Comparison of ENCODE assay signal across 18 mouse cellular contexts in the genomic region with DNA sequence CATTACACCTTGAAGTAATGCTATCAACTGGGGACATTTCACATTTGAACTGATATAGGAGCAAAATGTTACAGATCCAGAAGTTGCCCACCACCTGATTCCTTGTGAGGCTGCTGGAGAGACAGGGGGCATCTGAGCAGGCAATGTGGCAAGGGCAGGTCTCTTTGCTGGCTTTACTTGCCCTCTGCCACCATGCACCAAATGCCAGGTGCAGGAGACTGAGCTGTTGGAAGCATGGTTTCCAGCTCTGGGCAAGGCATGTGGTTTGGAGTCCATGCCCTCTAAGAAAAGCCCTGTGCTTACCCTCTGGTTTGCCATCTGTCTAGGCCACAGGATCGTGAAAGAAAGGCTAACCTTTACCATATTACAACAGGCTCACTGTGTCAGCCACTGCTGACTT. TPM values are rescaled to one million over a fixed set of nuclear protein-coding genes. Genes with fewer than 3 reads are reported as not detected.
DNase-seq lines count a peak whose midpoint lies in the region; ATAC-seq and TF ChIP-seq lines count a peak whose summit lies in the region.
"Had no signal": no experiment of that assay in that cellular context is flagged by ENCODE, and none has a peak within 500 bp of the region (broad histone marks: within the 10 kb centered on the region; RNA-seq: fewer than 3 reads in every experiment).

No protein-coding gene starts in this region.

- no peak overlapping the region for H3ac ChIP-seq in myocyte (ENCODE audit: control insufficient read depth, insufficient read length)

- peak; percentile 83 for DNase-seq in heart, adult 11 months
- DNase-seq in limb, embryonic 10.5 days (ENCODE audit: low spot score), result no peak
- no peak for DNase-seq in midbrain, embryonic 14.5 days
- no peak for DNase-seq in ovary, postnatal 14 days (ENCODE audit: low spot score)
- DNase-seq: adrenal gland, postnatal 10 days; cerebellum, adult 18-20 months; cerebellum, adult 9-11 months; cerebellum, postnatal 36 days; gastrocnemius, postnatal 25 days had no signal

- H3K27ac ChIP-seq in heart, embryonic 12.5 days (ENCODE audit: poor library complexity, severe bottlenecking), result no peak overlapping the region
- H3K27ac ChIP-seq in limb, embryonic 15.5 days, result 0 out of 2 replicates have a peak overlapping the region, but pooled peaks have one; percentile 4
- H3K27ac ChIP-seq in limb, embryonic 10.5 days, result no peak overlapping the region
- 0 out of 2 replicates have a peak overlapping the region, but pooled peaks have one; percentile 13 for H3K27ac ChIP-seq in midbrain, embryonic 14.5 days (replicated peaks; ENCODE audit: low read depth, low read length)
- no peak overlapping the region for H3K27ac ChIP-seq in midbrain, embryonic 13.5 days
- H3K27ac ChIP-seq: embryonic facial prominence, embryonic 13.5 days; forebrain, embryonic 15.5 days; heart, embryonic 15.5 days; hindbrain, embryonic 12.5 days; intestine, embryonic 15.5 days had no signal

- H3K4me1 ChIP-seq in heart, embryonic 12.5 days (replicated peaks), result peaks cover 46% of the 10 kb centered on the region
- H3K4me1 ChIP-seq in limb, embryonic 15.5 days, result peaks cover 40% of the 10 kb centered on the region
- H3K4me1 ChIP-seq in limb, embryonic 10.5 days, result peaks cover 31% of the 10 kb centered on the region
- peaks cover 33% of the 10 kb centered on the region for H3K4me1 ChIP-seq in midbrain, embryonic 14.5 days (ENCODE audit: control insufficient read depth, insufficient read depth, low read length)
- peaks cover 44% of the 10 kb centered on the region for H3K4me1 ChIP-seq in midbrain, embryonic 13.5 days (replicated peaks)

- no peak for ATAC-seq in heart, embryonic 12.5 days (ENCODE audit: insufficient number of reproducible peaks, low FRiP score)
- no peak for ATAC-seq in limb, embryonic 15.5 days (ENCODE audit: insufficient number of reproducible peaks, low FRiP score, low TSS enrichment, low read depth)
- ATAC-seq in midbrain, embryonic 14.5 days (ENCODE audit: low FRiP score, low TSS enrichment), result no peak
- ATAC-seq in midbrain, embryonic 13.5 days, result no peak
- ATAC-seq: forebrain, embryonic 15.5 days; intestine, embryonic 15.5 days had no signal

- no peaks in the 10 kb centered on the region for H3K79me2 ChIP-seq in myocyte (ENCODE audit: control insufficient read depth, insufficient read depth)

- TF ChIP-seq POLR2A in myocyte (IDR thresholded peaks at IDR 0.05; ENCODE audit: insufficient read length, low read depth), result no peak

- no peaks in the 10 kb centered on the region for H3K9me3 ChIP-seq in heart, embryonic 12.5 days (replicated peaks)
- H3K9me3 ChIP-seq in limb, embryonic 15.5 days, result no peaks in the 10 kb centered on the region
- no peaks in the 10 kb centered on the region for H3K9me3 ChIP-seq in limb, embryonic 10.5 days (replicated peaks)
- no peaks in the 10 kb centered on the region for H3K9me3 ChIP-seq in midbrain, embryonic 14.5 days (ENCODE audit: control insufficient read depth, low read length)
- no peaks in the 10 kb centered on the region for H3K9me3 ChIP-seq in midbrain, embryonic 13.5 days
- H3K9me3 ChIP-seq: embryonic facial prominence, embryonic 13.5 days; forebrain, embryonic 15.5 days; heart, embryonic 15.5 days; hindbrain, embryonic 12.5 days; intestine, embryonic 15.5 days had no signal

- H3K4me3 ChIP-seq in heart, embryonic 12.5 days, result no peak overlapping the region
- no peak overlapping the region for H3K4me3 ChIP-seq in limb, embryonic 15.5 days
- H3K4me3 ChIP-seq in limb, embryonic 10.5 days, result no peak overlapping the region
- H3K4me3 ChIP-seq in midbrain, embryonic 14.5 days (replicated peaks; ENCODE audit: low read depth, low read length), result no peak overlapping the region
- H3K4me3 ChIP-seq in midbrain, embryonic 13.5 days (replicated peaks), result no peak overlapping the region
- no peak overlapping the region for H3K4me3 ChIP-seq in myocyte
- H3K4me3 ChIP-seq: embryonic facial prominence, embryonic 13.5 days; forebrain, embryonic 15.5 days; heart, embryonic 15.5 days; hindbrain, embryonic 12.5 days; intestine, embryonic 15.5 days had no signal

- H3K4me2 ChIP-seq in heart, embryonic 12.5 days, result no peak overlapping the region
- H3K4me2 ChIP-seq in limb, embryonic 15.5 days, result no peak overlapping the region
- no peak overlapping the region for H3K4me2 ChIP-seq in midbrain, embryonic 14.5 days (ENCODE audit: low read length)
- H3K4me2 ChIP-seq in midbrain, embryonic 13.5 days (replicated peaks), result no peak overlapping the region
- no peak overlapping the region for H3K4me2 ChIP-seq in myocyte (ENCODE audit: low read depth)
- H3K4me2 ChIP-seq: embryonic facial prominence, embryonic 13.5 days; forebrain, embryonic 15.5 days; heart, embryonic 15.5 days; hindbrain, embryonic 12.5 days; intestine, embryonic 15.5 days had no signal

- WGBS in heart, embryonic 12.5 days, result 95% methylated on average over 1 of the region's 1 CpGs
- WGBS in limb, embryonic 15.5 days, result 76% methylated on average over 1 of the region's 1 CpGs
- WGBS in limb, embryonic 10.5 days, result 92% methylated on average over 1 of the region's 1 CpGs
- WGBS in midbrain, embryonic 14.5 days, result 48% methylated on average over 1 of the region's 1 CpGs
- WGBS in midbrain, embryonic 13.5 days, result 43% methylated on average over 1 of the region's 1 CpGs

- no peaks in the 10 kb centered on the region for H3K27me3 ChIP-seq in heart, embryonic 12.5 days (replicated peaks)
- H3K27me3 ChIP-seq in limb, embryonic 15.5 days, result no peaks in the 10 kb centered on the region
- H3K27me3 ChIP-seq in limb, embryonic 10.5 days (ENCODE audit: low read depth, poor library complexity, severe bottlenecking), result no peaks in the 10 kb centered on the region
- no peaks in the 10 kb centered on the region for H3K27me3 ChIP-seq in midbrain, embryonic 14.5 days (ENCODE audit: control insufficient read depth, insufficient read depth, low read length)
- no peaks in the 10 kb centered on the region for H3K27me3 ChIP-seq in midbrain, embryonic 13.5 days
- no peaks in the 10 kb centered on the region for H3K27me3 ChIP-seq in myocyte (ENCODE audit: control insufficient read depth, insufficient read depth, insufficient read length)
- H3K27me3 ChIP-seq: embryonic facial prominence, embryonic 13.5 days; forebrain, embryonic 15.5 days; heart, embryonic 15.5 days; hindbrain, embryonic 12.5 days; intestine, embryonic 15.5 days had no signal

- no peak overlapping the region for H3K9ac ChIP-seq in heart, embryonic 12.5 days
- no peak overlapping the region for H3K9ac ChIP-seq in limb, embryonic 15.5 days
- H3K9ac ChIP-seq in midbrain, embryonic 14.5 days (replicated peaks; ENCODE audit: low read length), result no peak overlapping the region
- no peak overlapping the region for H3K9ac ChIP-seq in midbrain, embryonic 13.5 days (replicated peaks)
- H3K9ac ChIP-seq: embryonic facial prominence, embryonic 13.5 days; forebrain, embryonic 15.5 days; heart, embryonic 15.5 days; hindbrain, embryonic 12.5 days; intestine, embryonic 15.5 days had no signal

- H3K36me3 ChIP-seq in heart, embryonic 12.5 days, result no peaks in the 10 kb centered on the region
- H3K36me3 ChIP-seq in limb, embryonic 15.5 days, result no peaks in the 10 kb centered on the region
- no peaks in the 10 kb centered on the region for H3K36me3 ChIP-seq in limb, embryonic 10.5 days
- no peaks in the 10 kb centered on the region for H3K36me3 ChIP-seq in midbrain, embryonic 14.5 days (ENCODE audit: control insufficient read depth, insufficient read depth, low read length)
- no peaks in the 10 kb centered on the region for H3K36me3 ChIP-seq in midbrain, embryonic 13.5 days
- no peaks in the 10 kb centered on the region for H3K36me3 ChIP-seq in myocyte (ENCODE audit: control insufficient read depth, insufficient read depth)
- H3K36me3 ChIP-seq: embryonic facial prominence, embryonic 13.5 days; forebrain, embryonic 15.5 days; heart, embryonic 15.5 days; hindbrain, embryonic 12.5 days; intestine, embryonic 15.5 days had no signal

TF ChIP-seq in myocyte, 11 proteins besides CTCF, POLR2A, EP300 and RAD21:
- TF ChIP-seq MYOD1 (IDR thresholded peaks at IDR 0.05; ENCODE audit: control insufficient read depth in 1 of 3, insufficient read length in 2 of 3, low read depth in 2 of 3) (peak; percentile 18 to 86 (median 84)), MYOG (IDR thresholded peaks at IDR 0.05; ENCODE audit: control insufficient read depth in 1 of 3, insufficient read depth in 1 of 3, insufficient read length in 2 of 3, low read depth in 2 of 3) (peak; percentile 39 to 88 (median 70)), E2F4 (IDR thresholded peaks at IDR 0.05; ENCODE audit: insufficient read depth) (no peak), POLR2AphosphoS2 (IDR thresholded peaks at IDR 0.05; ENCODE audit: insufficient read length, low read depth) (no peak), REST (IDR thresholded peaks at IDR 0.05; ENCODE audit: insufficient read depth, insufficient read length) (no peak), TCF12 (IDR thresholded peaks at IDR 0.05; ENCODE audit: insufficient read depth, poor library complexity, severe bottlenecking) (peak; percentile 32)

RNA-seq across cellular contexts. Expression of a gene that starts 24.1 kb away (rescaled TPM):
- 8.9 and 9.7 TPM in 2 replicates for polyA plus RNA-seq in heart, embryonic 12.5 days (2016; fragmentation: Nextera tagmentation; extraction: Ambion mirVana)
- 11.0 and 12.8 TPM in 2 replicates for polyA plus RNA-seq in limb, embryonic 15.5 days (2015; fragmentation: Nextera tagmentation; extraction: Ambion mirVana)
- polyA plus RNA-seq in limb, embryonic 10.5 days (2016; fragmentation: Nextera tagmentation; extraction: Ambion mirVana), result 4.2 and 4.5 TPM in 2 replicates
- 7.8 and 9.8 TPM in 2 replicates for polyA plus RNA-seq in midbrain, embryonic 14.5 days (2014; fragmentation: Nextera tagmentation; extraction: Ambion mirVana)
- polyA plus RNA-seq in midbrain, embryonic 13.5 days (2015; fragmentation: Nextera tagmentation; extraction: Ambion mirVana), result 8.3 and 9.2 TPM in 2 replicates
- 16.8 TPM for polyA plus RNA-seq in myocyte (2012; fragmentation: generic; extraction: Trizol)

Comparison
In these comparisons a context has a peak if more than half of its experiments do, and no peak if none do; other contexts are left out.
1. H3K27ac ChIP-seq: peak in limb, embryonic 15.5 days (single experiment) and midbrain, embryonic 14.5 days (single experiment); none in heart, embryonic 12.5 days (single experiment), limb, embryonic 10.5 days (single experiment) and midbrain, embryonic 13.5 days (single experiment).